Mouse (Mus musculus) ES-Bruce4 (cell line): Measurements from ENCODE around the gene Gtpbp6. TPM values are rescaled to one million over a fixed set of nuclear protein-coding genes. Genes with fewer than 3 reads are reported as not detected.

Experiments
- H3K27ac ChIP-seq: 2 replicates; pipeline ENCODE4 v1.5.1; 2012; ENCODE audit warnings: low read length, inconsistent platforms; ENCODE audit not compliant: insufficient read depth
- H3K27me3 ChIP-seq: 2 replicates; pipeline ENCODE4 v1.6.1; 2012; ENCODE audit warnings: mild to moderate bottlenecking, low read length, inconsistent platforms; ENCODE audit not compliant: control insufficient read depth, poor library complexity, insufficient read depth, severe bottlenecking
- H3K36me3 ChIP-seq: 2 replicates; pipeline ENCODE4 v1.6.1; 2012; ENCODE audit warnings: inconsistent platforms, mild to moderate bottlenecking, low read length, moderate library complexity; ENCODE audit not compliant: control insufficient read depth, poor library complexity, insufficient read depth, severe bottlenecking
- H3K4me1 ChIP-seq: one replicate; pipeline ENCODE4 v1.8.1; 2011; ENCODE audit warnings: low read length; ENCODE audit not compliant: control insufficient read depth, insufficient read depth
- H3K4me3 ChIP-seq: 2 replicates; pipeline ENCODE4 v1.5.1; 2011; ENCODE audit warnings: low read depth, mild to moderate bottlenecking, low read length
- H3K9ac ChIP-seq: 2 replicates; pipeline ENCODE4 v1.6.1; 2012; ENCODE audit warnings: low read depth, mild to moderate bottlenecking, inconsistent platforms; ENCODE audit not compliant: poor library complexity, severe bottlenecking
- H3K9me3 ChIP-seq: replicated peaks from 2 replicates; pipeline ENCODE4 v1.6.1; 2012; ENCODE audit warnings: mild to moderate bottlenecking, low read length, inconsistent platforms; ENCODE audit not compliant: control insufficient read depth, poor library complexity, insufficient read depth, severe bottlenecking
- CTCF ChIP-seq: IDR thresholded peaks from one replicate; pipeline ENCODE4 v1.8.1; 2011; ENCODE audit warnings: low read depth, low read length
- EP300 ChIP-seq: IDR thresholded peaks from 2 replicates; pipeline ENCODE4 v1.6.1; 2011; ENCODE audit warnings: low read depth, low read length; ENCODE audit not compliant: insufficient read depth
- POLR2A ChIP-seq: IDR thresholded peaks from one replicate; pipeline ENCODE4 v1.8.1; 2011; ENCODE audit warnings: low read length; ENCODE audit not compliant: insufficient read depth
- polyA plus RNA-seq: library from polyadenylated mRNA; stranded (reverse); fragments of >200 nt; gene quantifications from 2 replicates; pipeline ENCODE4 v1.2.4, GENCODE M21; 2011; ENCODE audit warnings: low read depth; ENCODE audit not compliant: missing spikeins, insufficient read depth, insufficient read length

Gtpbp6 gene
- polyA plus RNA-seq, 1 experiment, result 29.7 TPM

GRCm38 (mm10) chr5:110101716-110102347, 6.2 kb downstream of the Gtpbp6 start:
- Histone ChIP-seq H3K36me3 (peaks cover 13% of the 10 kb centered on the region), H3K9ac (no peak overlapping the region), H3K27ac (no peak overlapping the region), H3K4me3 (peak overlapping the region; percentile 50), H3K4me1 (peaks cover 14% of the 10 kb centered on the region), H3K27me3 (no peaks in the 10 kb centered on the region), H3K9me3 (no peaks in the 10 kb centered on the region)
- TF ChIP-seq POLR2A (no peak), CTCF (no peak), EP300 (no peak)

- no peaks in the 10 kb centered on the region for H3K27me3 ChIP-seq
- no peak overlapping the region for H3K9ac ChIP-seq
- no peak overlapping the region for H3K27ac ChIP-seq
- TF ChIP-seq EP300 (no peak), CTCF (no peak), POLR2A (no peak)
- no peaks in the 10 kb centered on the region for H3K9me3 ChIP-seq
- H3K4me1 ChIP-seq, result peaks cover 10% of the 10 kb centered on the region
- H3K36me3 ChIP-seq, result peaks cover 13% of the 10 kb centered on the region
- peak overlapping the region; percentile 50 for H3K4me3 ChIP-seq
These were observed 6.9 kb downstream of the Gtpbp6 start for GRCm38 (mm10) chr5:110100921-110101631.

- Histone ChIP-seq H3K36me3 (peaks cover 13% of the 10 kb centered on the region), H3K4me1 (peaks cover 9% of the 10 kb centered on the region), H3K27me3 (no peaks in the 10 kb centered on the region), H3K27ac (peak within 1 kb of the TSS; percentile 54), H3K9ac (peak within 1 kb of the TSS; percentile 3; the same call in 1 of the 2 replicates), H3K4me3 (peak within 1 kb of the TSS; percentile 28), H3K9me3 (no peaks in the 10 kb centered on the region)
- TF ChIP-seq POLR2A (no peak), CTCF (no peak), EP300 (no peak)
These were observed 8.1 kb downstream of the Gtpbp6 start, which contains the start of gene Plcxd1 for GRCm38 (mm10) chr5:110099656-110100580. Plcxd1 (plus strand) TSS chr5:110099969.

GRCm38 (mm10) chr5:110098991-110099477, 9.0 kb downstream of the Gtpbp6 start:
- TF ChIP-seq POLR2A (no peak), EP300 (no peak), CTCF (no peak)
- peaks cover 10% of the 10 kb centered on the region for H3K36me3 ChIP-seq
- H3K9ac ChIP-seq, result no peak overlapping the region
- no peaks in the 10 kb centered on the region for H3K27me3 ChIP-seq
- H3K9me3 ChIP-seq, result no peaks in the 10 kb centered on the region
- H3K4me3 ChIP-seq, result no peak overlapping the region
- H3K27ac ChIP-seq, result 0 out of 2 replicates have a peak overlapping the region, but pooled peaks have one; percentile 29
- peaks cover 9% of the 10 kb centered on the region for H3K4me1 ChIP-seq

GRCm38 (mm10) chr5:110094847-110095213, 13.2 kb downstream of the Gtpbp6 start:
- H3K4me1 ChIP-seq, result peaks cover 5% of the 10 kb centered on the region
- peak overlapping the region; percentile 87 for H3K9ac ChIP-seq
- H3K9me3 ChIP-seq, result no peaks in the 10 kb centered on the region
- H3K4me3 ChIP-seq, result peak overlapping the region; percentile 94
- H3K36me3 ChIP-seq, result no peaks in the 10 kb centered on the region
- no peaks in the 10 kb centered on the region for H3K27me3 ChIP-seq
- peak overlapping the region; percentile 71 for H3K27ac ChIP-seq
- TF ChIP-seq EP300 (no peak), CTCF (no peak), POLR2A (no peak)
